Mouse (Mus musculus) splenic B cell, adult 2 months (primary cell): ENCODE measurements around the gene Slc25a30.

Experiments
- DNase-seq: peaks from one replicate; pipeline ENCODE4 v3.0.0-alpha.2; 2011; ENCODE audit warnings: low read depth, low spot score
- H3K27me3 ChIP-seq: 2 replicates; pipeline ENCODE4 v1.6.1; 2012; ENCODE audit warnings: mild to moderate bottlenecking, low read length, moderate library complexity, mixed read lengths; ENCODE audit not compliant: control insufficient read depth, poor library complexity, insufficient read depth, severe bottlenecking
- H3K36me3 ChIP-seq: 2 replicates; pipeline ENCODE4 v1.6.1; 2012; ENCODE audit warnings: mild to moderate bottlenecking, low read length, moderate library complexity, mixed read lengths; ENCODE audit not compliant: control insufficient read depth, poor library complexity, insufficient read depth, severe bottlenecking

Gene Slc25a30

DNA sequence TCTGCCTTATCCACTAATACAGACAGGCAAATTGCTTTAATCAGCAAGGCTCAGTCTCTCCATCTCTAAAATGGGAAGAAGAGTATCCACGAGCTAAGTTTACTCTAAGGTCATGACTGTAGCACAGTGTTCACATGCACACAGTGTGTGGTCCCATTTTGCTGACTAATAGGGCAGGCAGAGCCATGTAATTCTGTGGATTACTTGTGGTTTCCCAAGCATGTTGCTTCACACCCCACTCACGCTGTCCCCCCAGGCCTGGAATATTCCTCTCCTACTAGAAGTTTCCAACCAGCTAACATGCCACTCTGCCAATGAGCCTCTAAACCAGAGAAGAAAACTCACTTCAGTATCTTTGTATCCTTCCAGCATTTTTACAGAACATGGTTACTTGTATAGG is 31.7 kb upstream of the Slc25a30 start:
- Histone ChIP-seq H3K36me3 (no peaks in the 10 kb centered on the region), H3K27me3 (no peaks in the 10 kb centered on the region)
- no peak for DNase-seq

DNA sequence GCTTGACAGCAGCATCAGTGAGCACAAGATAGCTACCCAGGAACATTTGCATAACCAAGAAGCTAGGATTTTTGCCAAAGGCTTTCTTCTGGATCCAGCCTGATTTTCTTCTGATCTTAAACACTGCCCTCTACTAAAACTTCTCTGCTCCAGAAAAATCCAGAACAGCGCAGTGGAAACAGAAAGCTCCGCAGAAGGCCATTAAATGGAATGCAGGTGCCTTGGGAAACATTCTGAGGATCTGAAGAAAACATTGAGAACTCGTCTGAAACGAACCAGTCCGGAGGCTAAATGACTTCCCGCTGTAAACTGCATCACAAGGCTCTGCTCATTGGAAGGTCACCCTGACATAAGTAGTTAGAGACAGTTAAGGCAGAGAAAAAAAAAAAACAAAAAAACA is 23.1 kb upstream of the Slc25a30 start:
- DNase-seq = no peak
- Histone ChIP-seq H3K36me3 (no peaks in the 10 kb centered on the region), H3K27me3 (no peaks in the 10 kb centered on the region)

GRCm38 (mm10) chr14:75807800-75808199 is 21.0 kb upstream of the Slc25a30 start:
- no peak for DNase-seq
- Histone ChIP-seq H3K27me3 (no peaks in the 10 kb centered on the region), H3K36me3 (no peaks in the 10 kb centered on the region)

DNA sequence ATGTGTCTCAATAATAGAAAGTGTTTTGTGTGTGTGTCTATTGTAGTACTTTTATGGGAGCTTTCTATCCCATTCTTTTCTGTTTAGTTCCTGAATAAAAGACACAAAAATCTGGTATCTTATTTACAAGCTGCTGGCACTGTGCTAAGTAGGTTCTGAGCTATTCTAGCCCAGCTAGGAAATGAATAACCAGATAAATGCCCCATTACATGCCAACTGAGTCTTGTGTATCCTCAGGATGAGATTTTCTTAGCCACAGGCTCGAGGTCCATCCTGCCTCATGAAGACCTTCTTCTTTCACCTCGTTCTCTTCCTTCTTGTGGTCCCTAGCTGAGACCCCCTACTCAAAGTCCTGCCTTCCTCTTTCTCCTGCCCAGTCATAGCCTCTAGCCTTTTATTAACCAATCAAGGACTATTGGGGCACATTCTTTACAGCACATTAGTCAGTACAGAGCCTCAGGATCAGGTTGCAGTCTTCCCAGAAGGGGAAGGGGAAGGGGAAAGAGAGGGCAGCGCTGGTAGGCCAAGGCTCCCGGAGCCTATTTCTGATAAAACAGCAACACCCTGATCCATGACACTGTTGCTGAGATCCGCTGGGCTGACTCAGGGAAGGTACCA is 11.0 kb upstream of the Slc25a30 start:
- DNase-seq = no peak
- Histone ChIP-seq H3K27me3 (no peaks in the 10 kb centered on the region), H3K36me3 (no peaks in the 10 kb centered on the region)

- Histone ChIP-seq H3K27me3 (no peaks in the 10 kb centered on the region), H3K36me3 (no peaks in the 10 kb centered on the region)
- DNase-seq = no peak
These were observed 9.1 kb upstream of the Slc25a30 start for GRCm38 (mm10) chr14:75795918-75796317.

- DNase-seq = no peak
- no peaks in the 10 kb centered on the region for H3K36me3 ChIP-seq
- no peaks in the 10 kb centered on the region for H3K27me3 ChIP-seq
These were observed 7.9 kb upstream of the Slc25a30 start for GRCm38 (mm10) chr14:75794726-75795125.

- no peak for DNase-seq
- Histone ChIP-seq H3K27me3 (no peaks in the 10 kb centered on the region), H3K36me3 (no peaks in the 10 kb centered on the region)
These were observed 7.5 kb upstream of the Slc25a30 start for GRCm38 (mm10) chr14:75794324-75794723.

- DNase-seq = no peak
- H3K27me3 ChIP-seq = no peaks in the 10 kb centered on the region
- H3K36me3 ChIP-seq = no peaks in the 10 kb centered on the region
These were observed 6.3 kb upstream of the Slc25a30 start for GRCm38 (mm10) chr14:75793110-75793509.

DNA sequence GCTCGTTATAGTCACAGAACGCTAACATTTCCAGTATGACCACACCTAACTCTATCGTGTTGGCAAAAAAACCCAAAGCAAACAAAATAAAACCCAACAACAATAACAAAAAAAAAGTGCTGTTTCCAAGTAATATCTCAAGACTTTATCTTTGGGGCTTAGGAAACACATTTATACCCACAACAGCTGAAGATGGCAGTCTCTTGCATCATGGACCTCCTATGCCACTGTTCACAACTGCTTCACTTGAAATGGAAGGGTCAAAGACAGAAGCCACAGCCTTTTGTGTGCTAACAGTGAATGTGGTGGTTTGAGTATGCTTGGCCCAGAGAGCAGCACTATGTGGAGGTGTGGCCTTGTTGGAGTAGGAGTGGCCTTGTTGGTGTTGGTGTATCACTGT is 4.5 kb upstream of the Slc25a30 start:
- Histone ChIP-seq H3K36me3 (no peaks in the 10 kb centered on the region), H3K27me3 (no peaks in the 10 kb centered on the region)

GRCm38 (mm10) chr14:75790411-75790996 is 3.7 kb upstream of the Slc25a30 start:
- DNase-seq = no peak
- Histone ChIP-seq H3K27me3 (no peaks in the 10 kb centered on the region), H3K36me3 (no peaks in the 10 kb centered on the region)

More for the DNA sequence above, 4.5 kb upstream of the Slc25a30 start:
- DNase-seq = no peak

DNA sequence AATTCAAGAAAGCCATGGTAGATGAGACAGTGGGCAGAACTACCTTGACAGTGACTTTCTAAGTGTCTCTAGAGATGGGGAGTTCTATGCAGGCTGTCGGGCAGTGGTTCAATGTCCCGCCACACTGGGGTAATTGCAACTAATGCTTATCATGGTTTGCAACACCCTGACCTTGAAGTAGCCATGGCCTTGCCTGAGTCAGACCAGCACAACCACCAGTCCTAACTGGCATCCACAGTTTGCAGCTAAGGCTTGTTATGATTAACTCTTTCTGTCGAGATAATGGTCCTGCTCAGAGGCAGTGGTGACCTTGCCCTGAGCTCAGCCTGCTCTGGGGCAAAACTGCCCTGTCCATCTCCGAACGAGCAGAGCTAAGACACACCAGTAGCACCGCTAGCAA is 2.5 kb upstream of the Slc25a30 start:
- no peak for DNase-seq
- Histone ChIP-seq H3K36me3 (no peaks in the 10 kb centered on the region), H3K27me3 (no peaks in the 10 kb centered on the region)

DNA sequence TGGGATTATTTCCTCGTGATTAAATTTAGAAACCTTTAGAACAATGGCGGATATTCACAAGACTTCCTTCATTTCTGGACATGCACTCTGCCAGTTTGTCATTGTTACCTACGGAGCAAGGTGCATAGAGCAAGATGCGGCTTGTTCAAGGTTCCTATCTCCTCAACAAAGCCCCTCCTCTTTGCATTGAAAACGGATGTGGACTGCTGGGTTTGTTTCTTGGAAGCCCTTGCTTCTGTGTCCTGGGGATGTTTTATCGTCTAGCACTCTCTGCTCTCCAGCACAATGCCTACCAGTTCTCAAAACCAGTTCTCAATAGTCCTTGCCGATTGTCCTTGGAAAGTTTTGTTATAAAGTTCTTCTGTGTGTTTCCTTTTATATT is 948 bp upstream of the Slc25a30 start:
- Histone ChIP-seq H3K36me3 (no peaks in the 10 kb centered on the region), H3K27me3 (no peaks in the 10 kb centered on the region)
- DNase-seq = peak; percentile 8

DNA sequence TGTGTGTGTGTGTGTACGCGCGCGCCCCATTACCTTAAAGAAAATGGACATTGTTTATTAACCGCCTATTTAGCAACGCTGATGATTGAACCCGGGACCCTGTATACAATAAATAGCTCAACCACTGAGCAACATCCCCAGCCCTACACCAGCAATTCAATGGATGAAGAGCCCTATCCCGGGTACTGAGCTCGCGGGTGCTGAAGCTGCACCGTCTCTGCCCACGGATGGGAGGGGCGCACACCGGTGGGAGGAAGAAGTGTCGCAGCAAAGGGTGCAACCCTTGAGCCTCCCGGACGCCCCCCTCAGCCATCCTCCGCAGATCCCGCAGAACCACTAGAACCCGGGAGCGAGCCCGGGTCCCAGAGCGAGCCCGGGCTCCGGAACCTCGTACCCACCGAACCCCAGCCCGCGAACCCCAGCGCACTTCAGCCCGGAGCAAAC is 391 bp downstream of the Slc25a30 start:
- peaks cover 1% of the 10 kb centered on the region; the same call in 1 of the 2 replicates for H3K36me3 ChIP-seq
- no peaks in the 10 kb centered on the region for H3K27me3 ChIP-seq
- peak; percentile 58 for DNase-seq

DNA sequence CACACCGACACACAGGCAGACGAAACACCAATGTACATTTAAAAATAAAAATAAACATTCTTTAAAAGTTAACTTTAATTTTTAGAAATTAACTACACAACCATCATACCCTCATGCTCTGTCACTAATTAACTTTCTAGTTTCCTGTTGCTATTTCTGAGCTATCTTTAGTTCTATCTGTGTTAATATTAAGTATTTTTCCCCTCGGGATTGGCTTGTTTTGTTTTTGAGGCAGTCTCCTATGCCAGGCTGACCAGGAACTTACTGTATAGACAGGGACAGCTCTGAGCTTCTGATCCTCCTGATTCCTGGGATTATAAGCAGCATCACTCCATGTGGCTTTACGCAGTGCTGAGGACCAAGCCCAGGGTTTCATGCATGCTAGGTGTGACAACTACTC is 6.9 kb downstream of the Slc25a30 start:
- no peak for DNase-seq
- H3K36me3 ChIP-seq = peaks cover 1% of the 10 kb centered on the region; the same call in 1 of the 2 replicates
- no peaks in the 10 kb centered on the region for H3K27me3 ChIP-seq

DNA sequence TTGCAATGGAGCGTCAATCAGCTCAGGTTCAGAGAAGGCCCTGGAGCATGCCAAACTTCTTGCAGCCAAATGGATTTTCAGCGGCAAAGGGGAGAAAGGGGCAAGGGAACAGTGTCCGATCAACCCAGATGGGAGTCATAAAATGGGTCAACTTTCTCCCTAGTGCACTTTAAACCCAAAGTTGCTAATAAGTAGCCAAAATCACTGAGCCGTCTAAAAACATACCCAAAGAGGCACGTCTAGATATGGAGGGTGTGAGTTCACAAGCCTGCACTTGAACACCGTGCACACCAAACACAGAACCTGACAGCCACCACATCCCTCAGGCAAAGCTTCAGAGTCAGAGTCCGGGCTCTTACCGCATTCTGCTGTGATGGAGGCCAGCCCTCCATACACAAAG is 10.2 kb downstream of the Slc25a30 start:
- no peak for DNase-seq
- no peaks in the 10 kb centered on the region for H3K27me3 ChIP-seq
- peaks cover under 1% of the 10 kb centered on the region for H3K36me3 ChIP-seq

DNA sequence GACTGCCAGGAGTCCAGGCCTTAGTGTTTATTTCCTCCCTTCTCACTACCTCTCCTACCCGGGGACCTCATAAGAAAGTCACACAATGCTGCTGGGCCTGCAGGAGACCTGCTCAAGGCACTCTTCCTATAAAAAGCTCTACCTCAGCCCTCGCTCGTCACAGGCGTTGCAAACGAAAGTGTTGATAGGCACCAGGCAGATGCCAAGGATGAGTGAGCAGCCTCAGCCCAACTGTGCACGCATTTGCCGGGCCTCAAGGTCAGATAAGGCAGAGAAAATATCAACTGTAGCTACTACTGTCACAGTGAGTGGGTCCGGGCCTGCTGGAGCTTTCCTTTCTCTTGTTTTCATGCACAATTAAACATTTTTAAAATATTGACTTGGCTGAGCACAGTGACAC is 13.4 kb downstream of the Slc25a30 start:
- DNase-seq = no peak
- peaks cover 2% of the 10 kb centered on the region for H3K36me3 ChIP-seq
- H3K27me3 ChIP-seq = no peaks in the 10 kb centered on the region
